Mouse (Mus musculus) gastrocnemius, postnatal 14 days (tissue): ENCODE measurements at regions not wholly inside any gene's neighbourhood (a gene's known extent, or its start where the extent isn't known, plus 50 kb on each side); places are given as distances from the start of the nearest gene placed in this dataset.

Experiments
- DNase-seq: peaks from one replicate; pipeline ENCODE4 v3.0.0; 2021; ENCODE audit warnings: mixed read lengths
- intact Hi-C: fragments of 180-260 bp; cut with DNase I; formaldehyde crosslinking; loops from one replicate; pipeline ENCODE4 v1.15.1; 2025; ENCODE audit warnings: low total_unique reads

GRCm38 (mm10) chr3:103451971-103452370 lies 123.1 kb upstream of the Syt6 start:
- intact Hi-C loops = no loop called here

GRCm38 (mm10) chr3:103463760-103464159 lies 111.3 kb upstream of the Syt6 start:
- no peak for DNase-seq
- intact Hi-C loops = no loop called here

More at GRCm38 (mm10) chr3:103451971-103452370, 123.1 kb upstream of the Syt6 start:
- peak; percentile 24 for DNase-seq

GRCm38 (mm10) chr3:103464181-103464580 lies 110.8 kb upstream of the Syt6 start:
- intact Hi-C loops = no loop called here
- DNase-seq = no peak

GRCm38 (mm10) chr3:103464729-103465128 lies 110.3 kb upstream of the Syt6 start:
- DNase-seq = no peak
- intact Hi-C loops = no loop called here

- DNase-seq = no peak
- intact Hi-C loops = no loop called here
Observed at GRCm38 (mm10) chr3:103465132-103465690, 109.8 kb upstream of the Syt6 start.

- intact Hi-C loops = no loop called here
- no peak for DNase-seq
Observed at GRCm38 (mm10) chr3:103465948-103466347, 109.1 kb upstream of the Syt6 start.

- DNase-seq = no peak
- intact Hi-C loops = no loop called here
Observed at GRCm38 (mm10) chr3:103470586-103471400, 104.2 kb upstream of the Syt6 start.

- intact Hi-C loops = no loop called here
- DNase-seq = no peak
Observed at GRCm38 (mm10) chr3:103472598-103472997, 102.4 kb upstream of the Syt6 start.

GRCm38 (mm10) chr3:103473336-103473735 lies 101.7 kb upstream of the Syt6 start:
- no peak for DNase-seq
- intact Hi-C loops = no loop called here

- no peak for DNase-seq
- intact Hi-C loops = no loop called here
Observed at GRCm38 (mm10) chr3:103479845-103480543, 95.0 kb upstream of the Syt6 start.

- intact Hi-C loops = no loop called here
- no peak for DNase-seq
Observed at GRCm38 (mm10) chr3:103480676-103481075, 94.4 kb upstream of the Syt6 start.

- DNase-seq = no peak
- intact Hi-C loops = no loop called here
Observed at GRCm38 (mm10) chr3:103483316-103483715, 91.7 kb upstream of the Syt6 start.

- no peak for DNase-seq
- intact Hi-C loops = no loop called here
Observed at GRCm38 (mm10) chr3:103483762-103484161, 91.3 kb upstream of the Syt6 start.

- intact Hi-C loops = no loop called here
Observed at GRCm38 (mm10) chr3:103489786-103490185, 85.2 kb upstream of the Syt6 start.

GRCm38 (mm10) chr3:103490966-103491365 lies 84.1 kb upstream of the Syt6 start:
- DNase-seq = no peak
- intact Hi-C loops = no loop called here

More at GRCm38 (mm10) chr3:103489786-103490185, 85.2 kb upstream of the Syt6 start:
- DNase-seq = no peak

- intact Hi-C loops = no loop called here
- no peak for DNase-seq
Observed at GRCm38 (mm10) chr3:103492211-103492610, 82.8 kb upstream of the Syt6 start.

GRCm38 (mm10) chr3:103493623-103494022 lies 81.4 kb upstream of the Syt6 start:
- intact Hi-C loops = no loop called here
- DNase-seq = no peak

- no peak for DNase-seq
- intact Hi-C loops = no loop called here
Observed at GRCm38 (mm10) chr3:103494043-103494442, 81.0 kb upstream of the Syt6 start.

- DNase-seq = no peak
- intact Hi-C loops = no loop called here
Observed at GRCm38 (mm10) chr3:103496083-103496482, 78.9 kb upstream of the Syt6 start.

GRCm38 (mm10) chr3:103496683-103497082 lies 78.3 kb upstream of the Syt6 start:
- intact Hi-C loops = no loop called here
- no peak for DNase-seq

- intact Hi-C loops = no loop called here
- DNase-seq = no peak
Observed at GRCm38 (mm10) chr3:103497696-103498095, 77.3 kb upstream of the Syt6 start.
